Comparison of ENCODE assay signal across 7 mouse cellular contexts in the genomic region with DNA sequence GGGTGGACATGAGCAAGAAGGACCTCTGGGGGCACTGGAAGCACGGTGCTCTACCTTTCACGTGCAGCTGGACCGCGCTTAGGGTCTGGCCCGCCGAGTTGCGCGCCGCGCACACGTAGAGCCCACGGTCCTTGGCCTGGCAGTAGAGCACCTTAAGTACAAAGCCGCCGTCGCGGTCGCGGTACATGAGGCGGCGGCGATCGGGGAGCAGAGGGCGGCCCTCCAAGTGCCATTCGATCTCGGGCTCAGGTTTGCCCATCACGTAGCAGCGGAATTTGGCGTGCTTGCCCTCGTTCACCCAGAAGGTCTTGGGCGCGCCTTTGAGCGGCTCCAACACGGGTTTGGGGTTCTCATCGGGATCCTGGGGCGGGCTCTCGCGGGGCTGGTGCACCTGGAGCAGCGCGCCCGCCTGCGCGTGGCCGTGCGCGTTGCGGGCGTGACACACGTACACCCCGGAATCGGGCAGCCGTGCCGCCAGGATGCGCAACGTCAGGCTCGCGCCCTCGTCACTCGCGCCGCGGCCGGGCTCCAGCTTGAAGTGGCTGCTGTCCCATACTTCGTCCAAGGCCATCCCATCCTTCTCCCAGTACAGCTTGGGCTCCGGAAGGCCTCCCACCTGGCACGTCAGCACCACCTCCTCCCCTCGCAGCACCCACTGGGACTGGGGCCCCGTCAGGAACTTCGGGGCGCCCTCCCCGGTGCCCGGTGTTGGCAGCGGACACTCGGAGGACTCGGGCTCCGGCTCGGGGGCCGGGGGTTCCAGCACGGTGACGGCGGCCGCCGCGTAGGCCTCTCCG. TPM values are rescaled to one million over a fixed set of nuclear protein-coding genes. Genes with fewer than 3 reads are reported as not detected.
A peak's percentile ranks its signal among the peaks of the same experiment; 100 is the strongest.
DNase-seq lines count a peak whose midpoint lies in the region; ATAC-seq and TF ChIP-seq lines count a peak whose summit lies in the region.

No protein-coding gene starts in this region.

- H3K27ac ChIP-seq in midbrain, embryonic 14.5 days (replicated peaks; ENCODE audit: low read depth, low read length): peak overlapping the region; percentile 90
- H3K27ac ChIP-seq in stomach, postnatal 0 days (replicated peaks): peak overlapping the region; percentile 95

- H3K9me3 ChIP-seq in midbrain, embryonic 14.5 days (ENCODE audit: control insufficient read depth, low read length): no peaks in the 10 kb centered on the region
- H3K9me3 ChIP-seq in stomach, postnatal 0 days (ENCODE audit: control insufficient read depth, low read length): no peaks in the 10 kb centered on the region

- H3K36me3 ChIP-seq in midbrain, embryonic 14.5 days (ENCODE audit: control insufficient read depth, insufficient read depth, low read length): peaks cover 19% of the 10 kb centered on the region
- H3K36me3 ChIP-seq in stomach, postnatal 0 days (ENCODE audit: control insufficient read depth, insufficient read depth, low read length): peaks cover 10% of the 10 kb centered on the region

- H3K4me3 ChIP-seq in midbrain, embryonic 14.5 days (replicated peaks; ENCODE audit: low read depth, low read length): peak overlapping the region; percentile 56
- peak overlapping the region; percentile 85 for H3K4me3 ChIP-seq in stomach, postnatal 0 days (ENCODE audit: low read depth, low read length)

- H3K27me3 ChIP-seq in midbrain, embryonic 14.5 days (ENCODE audit: control insufficient read depth, insufficient read depth, low read length): 0 out of 2 replicates have a peak, but pooled peaks cover 5% of the 10 kb centered on the region
- H3K27me3 ChIP-seq in stomach, postnatal 0 days (ENCODE audit: control insufficient read depth, insufficient read depth, low read length): no peaks in the 10 kb centered on the region

- no peak for TF ChIP-seq EP300 in stomach, postnatal 0 days (optimal IDR thresholded peaks at IDR 0.05)

- H3K4me1 ChIP-seq in midbrain, embryonic 14.5 days (ENCODE audit: control insufficient read depth, insufficient read depth, low read length): peaks cover 18% of the 10 kb centered on the region
- H3K4me1 ChIP-seq in stomach, postnatal 0 days (replicated peaks; ENCODE audit: control insufficient read depth, insufficient read depth): no peaks in the 10 kb centered on the region

- 0 out of 2 replicates have a peak, but pooled peaks have one; percentile 29 for TF ChIP-seq CTCF in stomach, postnatal 0 days (IDR thresholded peaks at IDR 0.05; ENCODE audit: low read depth)

- H3K9ac ChIP-seq in midbrain, embryonic 14.5 days (replicated peaks; ENCODE audit: low read length): peak overlapping the region; percentile 91
- H3K9ac ChIP-seq in stomach, postnatal 0 days (ENCODE audit: low read length): peak overlapping the region; percentile 93

- WGBS in midbrain, embryonic 14.5 days: under 1% methylated on average over 84 of the region's 84 CpGs
- under 1% methylated on average over 72 of the region's 84 CpGs for WGBS in stomach, postnatal 0 days

- DNase-seq in adrenal gland, postnatal 10 days: peak; percentile 88
- peak; percentile 71 for DNase-seq in embryo, embryonic 10 days (ENCODE audit: low spot score)
- DNase-seq in gastrocnemius, postnatal 14 days: peak; percentile 80
- peak; percentile 20 for DNase-seq in induced T-regulatory cell, adult 2 months (ENCODE audit: low read depth)
- DNase-seq in left cerebral cortex, postnatal 36 days (ENCODE audit: low spot score in 2 of 2): peak; percentile 85 to 90
- DNase-seq in midbrain, embryonic 14.5 days: peak; percentile 91
- DNase-seq in stomach, postnatal 0 days (ENCODE audit: low spot score): peak; percentile 81

- intact Hi-C loops in gastrocnemius, postnatal 14 days (cut with DNase I; ENCODE audit: low total_unique reads): no loop called here
- intact Hi-C loops in left cerebral cortex, postnatal 36 days (cut with DNase I): loop anchor here (5.0 kb wide), 2 partner anchors 42 to 82 kb away; a partner anchor contains a TSS

- peak; percentile 75 for ATAC-seq in midbrain, embryonic 14.5 days (ENCODE audit: low FRiP score, low TSS enrichment)
- peak; percentile 76 for ATAC-seq in stomach, postnatal 0 days (ENCODE audit: low FRiP score, low TSS enrichment)

- peak overlapping the region; percentile 80 for H3K4me2 ChIP-seq in midbrain, embryonic 14.5 days (ENCODE audit: low read length)
- H3K4me2 ChIP-seq in stomach, postnatal 0 days (replicated peaks; ENCODE audit: low read depth): peak overlapping the region; percentile 91

RNA-seq across cellular contexts. Expression of a gene that starts 0.9 kb away (rescaled TPM):
- total RNA-seq in adrenal gland, postnatal 10 days (2021): 100 to 1,000 TPM in 1 of 2 experiments, 10 to 100 TPM in 1; 95.2 to 118 TPM
- total RNA-seq in gastrocnemius, postnatal 14 days (2021): 10 to 100 TPM; 65.6 to 69.5 TPM
- total RNA-seq in left cerebral cortex, postnatal 36 days (2021): 10 to 100 TPM; 25.4 to 33.2 TPM
- 22.0 and 24.1 TPM in 2 replicates for polyA plus RNA-seq in midbrain, embryonic 14.5 days (2014; fragmentation: Nextera tagmentation; extraction: Ambion mirVana)
- 17.9 and 21.2 TPM in 2 replicates for polyA plus RNA-seq in stomach, postnatal 0 days (2015; fragmentation: Nextera tagmentation; extraction: Ambion mirVana)

RNA-seq across cellular contexts. Expression of a gene that starts 1.5 kb away (rescaled TPM):
- 10 to 100 TPM; 47.4 to 78.9 TPM for total RNA-seq in adrenal gland, postnatal 10 days (2021)
- 1 to 10 TPM; 6.5 to 7.7 TPM for total RNA-seq in gastrocnemius, postnatal 14 days (2021)
- 10 to 100 TPM; 18.6 to 30.8 TPM for total RNA-seq in left cerebral cortex, postnatal 36 days (2021)
- polyA plus RNA-seq in midbrain, embryonic 14.5 days (2014; fragmentation: Nextera tagmentation; extraction: Ambion mirVana): 9.3 and 16.8 TPM in 2 replicates
- polyA plus RNA-seq in stomach, postnatal 0 days (2015; fragmentation: Nextera tagmentation; extraction: Ambion mirVana): 4.7 and 6.1 TPM in 2 replicates

RNA-seq across cellular contexts. Expression of a gene that starts 16.0 kb away (rescaled TPM):
- 10 to 100 TPM; 17.0 to 21.9 TPM for total RNA-seq in adrenal gland, postnatal 10 days (2021)
- 1 to 10 TPM; 5.5 to 6.3 TPM for total RNA-seq in gastrocnemius, postnatal 14 days (2021)
- total RNA-seq in left cerebral cortex, postnatal 36 days (2021): 10 to 100 TPM; 29.2 to 38.0 TPM
- 15.7 and 21.0 TPM in 2 replicates for polyA plus RNA-seq in midbrain, embryonic 14.5 days (2014; fragmentation: Nextera tagmentation; extraction: Ambion mirVana)
- polyA plus RNA-seq in stomach, postnatal 0 days (2015; fragmentation: Nextera tagmentation; extraction: Ambion mirVana): 6.7 and 6.8 TPM in 2 replicates

RNA-seq across cellular contexts. Expression of a gene that starts 26.0 kb away (rescaled TPM):
- 1 to 10 TPM; 2.5 to 3.8 TPM for total RNA-seq in adrenal gland, postnatal 10 days (2021)
- under 1 TPM; 0.09 to 0.25 TPM for total RNA-seq in gastrocnemius, postnatal 14 days (2021)
- total RNA-seq in left cerebral cortex, postnatal 36 days (2021): 100 to 1,000 TPM in 1 of 2 experiments, 10 to 100 TPM in 1; 94.2 to 105 TPM
- 42.9 and 55.9 TPM in 2 replicates for polyA plus RNA-seq in midbrain, embryonic 14.5 days (2014; fragmentation: Nextera tagmentation; extraction: Ambion mirVana)
- 1.4 and 1.7 TPM in 2 replicates for polyA plus RNA-seq in stomach, postnatal 0 days (2015; fragmentation: Nextera tagmentation; extraction: Ambion mirVana)

RNA-seq across cellular contexts. Expression of a gene that starts 26.2 kb away (rescaled TPM):
- total RNA-seq in adrenal gland, postnatal 10 days (2021): 10 to 100 TPM; 36.9 to 43.6 TPM
- total RNA-seq in gastrocnemius, postnatal 14 days (2021): 10 to 100 TPM; 14.9 to 20.7 TPM
- 10 to 100 TPM; 75.3 to 86.3 TPM for total RNA-seq in left cerebral cortex, postnatal 36 days (2021)
- polyA plus RNA-seq in midbrain, embryonic 14.5 days (2014; fragmentation: Nextera tagmentation; extraction: Ambion mirVana): 39.7 and 44.2 TPM in 2 replicates
- polyA plus RNA-seq in stomach, postnatal 0 days (2015; fragmentation: Nextera tagmentation; extraction: Ambion mirVana): 24.6 and 25.2 TPM in 2 replicates

Comparison
In these comparisons a context has a peak if more than half of its experiments do, and no peak if none do; other contexts are left out.
1. Peak in every context shown above with its lines: DNase-seq, ATAC-seq, H3K4me3 ChIP-seq and H3K27ac ChIP-seq.
2. DNase-seq: peak in every context shown above with its lines; median percentile 91 in midbrain, embryonic 14.5 days; 88 in adrenal gland, postnatal 10 days; 88 in left cerebral cortex, postnatal 36 days; 81 in stomach, postnatal 0 days; 80 in gastrocnemius, postnatal 14 days; 71 in embryo, embryonic 10 days; 20 in induced T-regulatory cell, adult 2 months.